Mouse (Mus musculus): Measurements from ENCODE around the gene Ralgapa2.

- no peak for TF ChIP-seq USF2 (IDR thresholded peaks at IDR 0.05; ENCODE audit: borderline replicate concordance in 1 of 2, insufficient read depth in 1 of 2, low read depth in 1 of 2, low read length in 2 of 2)
- TF ChIP-seq KAT2A (conservative IDR thresholded peaks at IDR 0.05; ENCODE audit: low read depth, low read length) = no peak
- no peak for TF ChIP-seq POLR2AphosphoS2 (IDR thresholded peaks at IDR 0.05; ENCODE audit: low read length)
- no peak for TF ChIP-seq POLR2A (IDR thresholded peaks at IDR 0.05; ENCODE audit: control insufficient read depth in 1 of 2, insufficient read depth in 1 of 2, low read depth in 1 of 2, low read length in 2 of 2, poor library complexity in 1 of 2)
These were observed 99.4 kb downstream of the Ralgapa2 start for GRCm38 (mm10) chr2:146412733-146413132.
